Mouse (Mus musculus) embryonic facial prominence, embryonic 12.5 days (tissue): Measurements from ENCODE around the gene Tgfb2. TPM values are rescaled to one million over a fixed set of nuclear protein-coding genes. Genes with fewer than 3 reads are reported as not detected.

ENCODE experiments used
- ATAC-seq: fragments of 200-750 bp; cut with Nextera tagmentation; 2 replicates; pipeline ENCODE4 v1.8.0; 2017; ENCODE audit not compliant: insufficient number of reproducible peaks, insufficient read depth, low FRiP score, low TSS enrichment
- H3K27ac ChIP-seq: fragments of 300-500 bp; sonication (generic); 2 replicates; pipeline ENCODE4 v1.5.1; 2016; ENCODE audit warnings: mild to moderate bottlenecking
- H3K27me3 ChIP-seq: fragments of 300-500 bp; sonication (generic); 2 replicates; pipeline ENCODE4 v1.6.1; 2016; ENCODE audit warnings: mild to moderate bottlenecking, moderate library complexity
- H3K36me3 ChIP-seq: fragments of 300-500 bp; sonication (generic); 2 replicates; pipeline ENCODE4 v1.6.1; 2016; ENCODE audit warnings: mild to moderate bottlenecking
- H3K4me1 ChIP-seq: fragments of 300-500 bp; sonication (generic); 2 replicates; pipeline ENCODE4 v1.6.1; 2016
- H3K4me2 ChIP-seq: fragments of 300-500 bp; sonication (generic); replicated peaks from 2 replicates; pipeline ENCODE4 v1.6.1; 2016; ENCODE audit warnings: mild to moderate bottlenecking, moderate library complexity
- H3K4me3 ChIP-seq: fragments of 300-500 bp; sonication (generic); 2 replicates; pipeline ENCODE4 v1.5.1; 2016; ENCODE audit warnings: mild to moderate bottlenecking
- H3K9ac ChIP-seq: fragments of 300-500 bp; sonication (generic); 2 replicates; pipeline ENCODE4 v1.6.1; 2016; ENCODE audit warnings: mild to moderate bottlenecking, moderate library complexity
- H3K9me3 ChIP-seq: fragments of 300-500 bp; sonication (generic); 2 replicates; pipeline ENCODE4 v1.6.1; 2016; ENCODE audit warnings: mild to moderate bottlenecking, moderate library complexity
- WGBS: fragments of 180-500 bp; shearing (Covaris S2); methylation state at CpG from one replicate; pipeline ENCODE4 v1.1.7; 2016; 5-methylcytosine and 5-hydroxymethylcytosine counted together
- polyA plus RNA-seq: library from polyadenylated mRNA; unstranded; fragments of >200 nt; fragmentation: Nextera tagmentation; extraction: Ambion mirVana; gene quantifications from 2 replicates; pipeline ENCODE4 v1.2.1, GENCODE M21; 2016

The Tgfb2 gene
- polyA plus RNA-seq, 1 experiment from 2014 or later = 78.6 TPM

GRCm38 (mm10) chr1:186575629-186576028 lies 130.2 kb downstream of the Tgfb2 start:
- H3K27me3 ChIP-seq = no peaks in the 10 kb centered on the region
- WGBS = 76% methylated on average over 9 of the region's 9 CpGs

GRCm38 (mm10) chr1:186575074-186575473 lies 130.7 kb downstream of the Tgfb2 start:
- Histone ChIP-seq H3K4me1 (no peaks in the 10 kb centered on the region), H3K9me3 (no peaks in the 10 kb centered on the region), H3K4me2 (no peak overlapping the region), H3K27ac (no peak overlapping the region), H3K4me3 (no peak overlapping the region), H3K27me3 (no peaks in the 10 kb centered on the region), H3K36me3 (no peaks in the 10 kb centered on the region), H3K9ac (no peak overlapping the region)
- ATAC-seq = no peak
- 89% methylated on average over 7 of the region's 7 CpGs for WGBS

More at GRCm38 (mm10) chr1:186575629-186576028, 130.2 kb downstream of the Tgfb2 start:
- Histone ChIP-seq H3K9me3 (no peaks in the 10 kb centered on the region), H3K4me1 (no peaks in the 10 kb centered on the region), H3K27ac (no peak overlapping the region), H3K36me3 (no peaks in the 10 kb centered on the region), H3K4me3 (no peak overlapping the region), H3K9ac (no peak overlapping the region), H3K4me2 (no peak overlapping the region)
- no peak for ATAC-seq

Other genes with a start within 250 kb of the Tgfb2 start
- gene Rrp15, start 43.4 kb upstream of the Tgfb2 start, polyA plus RNA-seq = 66.4 and 72.4 TPM in 2 replicates